Mouse (Mus musculus): ENCODE measurements around the gene Mdc1.
A peak's percentile ranks its signal among the peaks of the same experiment; 100 is the strongest.

The Mdc1 gene

DNA sequence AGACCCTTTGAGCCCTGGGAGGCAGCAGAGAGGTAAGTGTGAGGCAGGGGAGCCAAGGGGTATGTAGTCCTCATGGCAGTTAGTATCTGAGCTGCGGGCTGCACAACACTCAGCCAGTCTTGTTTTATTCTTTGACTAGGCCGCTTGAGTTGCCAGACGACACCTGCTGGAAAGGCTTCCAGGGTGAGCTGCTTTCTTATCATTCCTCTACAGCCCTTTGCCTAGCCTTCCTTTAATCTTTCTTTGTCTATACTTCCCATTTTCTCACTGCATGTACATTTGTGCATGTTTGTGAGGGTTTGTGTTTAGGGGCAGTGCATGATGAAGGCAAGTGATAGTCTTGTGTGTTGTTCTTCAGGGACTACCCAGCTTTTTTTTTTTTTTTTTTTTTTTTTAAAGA, 9.7 kb downstream of the Mdc1 start:
- DNase-seq (ENCODE audit: low spot score), result no peak

DNA sequence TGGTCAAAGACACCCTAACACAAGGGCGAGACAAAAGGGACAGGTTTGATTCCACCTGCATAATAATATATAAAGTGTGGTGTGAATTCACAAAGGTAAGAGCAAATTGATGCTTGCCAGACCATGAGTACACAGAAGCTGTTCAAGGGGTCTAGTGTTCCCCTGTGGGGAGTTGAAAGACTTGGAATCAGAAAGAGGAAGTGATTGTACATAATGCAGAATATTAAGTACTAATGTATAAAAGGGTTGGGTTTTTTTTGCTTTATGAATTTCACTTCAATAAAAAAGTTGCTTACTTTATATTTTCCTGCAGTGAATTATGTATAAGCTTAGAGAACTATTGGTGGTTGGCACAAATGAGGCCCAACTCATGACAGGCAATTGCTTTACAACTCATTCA, 18.1 kb downstream of the Mdc1 start:
- DNase-seq (ENCODE audit: low spot score), result no peak

DNA sequence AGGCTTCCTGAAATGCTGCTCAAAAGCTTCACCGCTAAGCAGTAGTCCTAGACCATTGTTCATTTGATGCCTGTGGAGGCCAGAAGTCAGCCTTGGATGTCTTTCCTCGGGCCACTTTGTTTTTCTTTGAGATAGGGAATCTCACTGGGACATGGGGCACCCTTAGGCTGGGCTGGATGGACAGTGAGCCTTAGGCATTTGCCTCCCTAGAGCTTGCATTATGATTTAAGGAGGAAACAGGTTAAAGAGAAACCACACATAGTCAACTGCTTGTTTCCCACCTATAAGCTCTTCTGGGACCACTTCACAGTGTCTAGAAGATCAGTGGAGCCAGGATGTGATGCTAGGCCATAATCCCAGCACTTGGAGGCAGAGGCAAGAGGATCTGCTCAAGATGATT, 18.5 kb downstream of the Mdc1 start:
- no peak for DNase-seq (ENCODE audit: low spot score)

DNA sequence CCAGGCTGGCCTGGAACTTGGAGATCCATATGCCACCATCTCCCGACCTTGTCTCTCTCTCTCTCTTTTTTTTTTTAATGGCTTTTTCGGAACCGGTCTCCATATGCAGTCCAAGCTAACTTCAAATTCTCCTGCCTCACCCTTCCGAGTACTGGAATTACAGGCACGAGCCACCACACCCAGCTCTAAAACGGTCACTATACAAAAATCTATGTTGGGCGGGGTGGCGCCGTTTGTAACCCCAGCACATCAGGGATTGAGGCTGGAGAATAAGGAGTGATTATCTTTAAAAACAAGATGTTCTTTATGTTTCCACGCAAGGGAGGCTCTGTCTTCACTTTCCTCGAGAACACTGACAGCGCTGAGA, 19.5 kb downstream of the Mdc1 start:
- no peak for DNase-seq (ENCODE audit: low spot score)

DNA sequence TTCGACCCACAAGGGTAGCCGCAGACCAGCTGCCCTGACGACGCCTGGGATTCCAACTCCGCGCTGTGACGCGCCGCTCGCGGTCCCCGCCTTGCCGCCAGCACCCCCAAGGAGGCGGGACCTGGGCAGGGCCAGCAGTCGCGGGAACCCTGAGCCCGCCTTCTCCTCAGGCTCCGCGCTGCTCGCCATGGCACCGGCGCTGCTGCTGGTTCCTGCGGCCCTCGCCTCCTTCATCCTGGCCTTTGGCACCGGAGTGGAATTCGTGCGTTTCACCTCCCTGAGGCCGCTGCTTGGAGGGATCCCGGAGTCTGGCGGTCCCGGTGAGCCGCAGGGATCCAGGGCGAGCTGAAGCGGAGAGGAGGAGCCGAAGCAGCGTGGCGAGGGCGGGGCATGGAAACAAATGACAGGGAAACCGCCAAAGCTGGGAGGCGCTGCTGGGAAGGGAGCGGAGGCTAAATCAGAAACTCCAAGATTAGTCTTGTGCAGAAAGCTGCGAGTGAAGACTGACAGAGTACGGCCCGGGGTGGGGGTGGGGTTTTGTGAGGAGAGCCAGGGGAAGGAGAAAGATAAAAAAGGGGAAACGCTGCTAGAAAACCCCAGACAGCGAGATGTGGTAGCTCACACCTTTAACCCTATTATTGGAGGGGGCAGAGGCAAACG, 20.0 kb downstream of the Mdc1 start, which contains the start of gene Nrm:
Nrm (plus strand) TSS at position 121 of the 660 bp plus-strand sequence.
- DNase-seq (ENCODE audit: low spot score), result peak; percentile 94

DNA sequence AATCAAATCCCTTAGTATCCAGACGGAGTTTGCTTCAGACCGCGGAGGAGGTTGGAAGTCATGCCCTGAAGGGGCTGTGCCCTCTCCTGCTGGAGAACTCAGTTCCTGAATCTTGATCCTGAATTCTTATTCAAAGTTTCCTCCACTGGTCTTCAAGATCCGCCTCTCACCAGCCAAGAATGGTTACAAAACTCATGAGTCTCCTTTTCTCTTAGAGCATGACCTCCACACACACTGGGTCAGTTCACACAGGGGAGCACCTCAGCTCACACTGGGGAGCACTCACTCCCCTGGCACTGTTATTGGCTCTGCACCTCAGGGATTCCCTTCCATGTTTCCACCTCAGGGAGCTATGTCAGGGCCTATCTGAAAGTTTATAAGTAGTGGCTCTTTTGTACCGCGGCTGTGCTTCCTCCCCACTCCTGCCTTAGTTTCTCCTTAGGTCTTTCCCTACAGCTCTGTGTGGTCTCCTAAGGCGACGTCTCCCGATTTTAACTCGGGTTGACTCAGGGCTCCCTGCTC, 23.6 kb downstream of the Mdc1 start:
- no peak for DNase-seq (ENCODE audit: low spot score)

DNA sequence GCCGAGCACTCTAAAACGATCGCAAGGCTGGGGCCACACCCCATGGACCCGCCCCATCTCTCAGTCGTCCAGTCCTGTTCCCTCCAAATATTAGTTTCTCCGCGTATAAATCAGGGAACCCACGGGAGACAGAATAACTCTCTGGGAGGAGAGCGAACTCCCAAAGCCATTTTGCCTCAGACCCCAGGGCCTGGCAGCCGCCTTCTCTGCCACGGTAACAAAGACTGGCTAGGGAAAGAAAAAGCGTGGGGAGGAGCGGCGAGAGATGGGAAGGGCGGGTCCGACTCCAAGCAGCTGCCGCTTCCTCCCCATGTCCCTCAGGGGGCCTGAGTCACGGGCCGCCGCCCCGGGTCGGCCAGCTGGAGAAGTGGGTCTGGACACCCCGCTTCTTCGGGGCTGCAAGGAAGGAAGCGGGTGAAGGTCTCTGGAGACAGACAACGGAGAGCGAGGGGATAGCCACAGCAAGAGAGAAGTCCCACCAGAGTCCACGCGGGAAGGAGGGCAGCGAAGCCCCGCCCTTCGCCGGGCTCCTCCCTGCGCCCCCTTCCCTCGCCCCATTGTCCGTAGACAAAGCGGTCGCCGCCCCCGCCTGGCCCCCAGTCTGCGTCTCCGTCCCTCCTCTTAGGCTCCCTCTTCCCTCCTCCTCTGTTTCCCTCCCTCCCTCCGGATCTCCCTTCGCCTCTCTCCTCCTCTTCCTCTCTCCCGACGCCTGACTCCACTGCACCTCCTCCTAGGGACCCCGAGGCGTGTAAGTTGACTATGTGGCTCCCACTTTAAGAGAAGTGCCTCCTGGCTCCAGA, 24.4 kb downstream of the Mdc1 start, which contains the start of gene Ppp1r18:
Ppp1r18 (plus strand) TSS at position 113 of the 800 bp plus-strand sequence.
- peak; percentile 80 for DNase-seq (ENCODE audit: low spot score)

DNA sequence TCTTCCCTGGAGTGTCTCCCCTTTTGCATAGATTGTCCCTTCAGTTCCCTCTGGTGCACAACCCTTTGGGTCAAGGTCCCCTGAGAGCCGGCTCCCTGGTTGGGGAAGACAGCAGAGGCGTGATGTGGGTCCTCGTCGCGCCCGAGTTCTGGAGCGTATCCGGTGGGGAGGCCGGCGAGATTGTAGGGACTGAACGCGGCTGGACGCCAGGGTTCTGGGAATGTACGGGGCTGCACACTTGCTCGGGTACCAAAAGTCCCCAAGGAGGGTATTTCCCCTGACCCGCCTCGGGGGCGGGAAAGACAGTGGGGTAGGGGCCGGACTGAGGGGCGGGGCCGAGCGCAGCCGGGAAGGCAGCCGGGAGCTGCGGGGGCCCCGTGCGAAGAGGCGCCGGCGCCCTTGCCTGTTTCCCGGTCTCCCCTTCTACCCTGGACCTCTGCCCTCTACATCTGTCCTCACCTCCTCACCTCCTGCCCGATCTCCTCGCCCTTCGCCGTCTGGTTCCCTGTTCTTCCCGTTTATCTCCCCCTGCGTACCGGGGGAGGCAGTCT, 25.0 kb downstream of the Mdc1 start:
- no peak for DNase-seq (ENCODE audit: low spot score)

DNA sequence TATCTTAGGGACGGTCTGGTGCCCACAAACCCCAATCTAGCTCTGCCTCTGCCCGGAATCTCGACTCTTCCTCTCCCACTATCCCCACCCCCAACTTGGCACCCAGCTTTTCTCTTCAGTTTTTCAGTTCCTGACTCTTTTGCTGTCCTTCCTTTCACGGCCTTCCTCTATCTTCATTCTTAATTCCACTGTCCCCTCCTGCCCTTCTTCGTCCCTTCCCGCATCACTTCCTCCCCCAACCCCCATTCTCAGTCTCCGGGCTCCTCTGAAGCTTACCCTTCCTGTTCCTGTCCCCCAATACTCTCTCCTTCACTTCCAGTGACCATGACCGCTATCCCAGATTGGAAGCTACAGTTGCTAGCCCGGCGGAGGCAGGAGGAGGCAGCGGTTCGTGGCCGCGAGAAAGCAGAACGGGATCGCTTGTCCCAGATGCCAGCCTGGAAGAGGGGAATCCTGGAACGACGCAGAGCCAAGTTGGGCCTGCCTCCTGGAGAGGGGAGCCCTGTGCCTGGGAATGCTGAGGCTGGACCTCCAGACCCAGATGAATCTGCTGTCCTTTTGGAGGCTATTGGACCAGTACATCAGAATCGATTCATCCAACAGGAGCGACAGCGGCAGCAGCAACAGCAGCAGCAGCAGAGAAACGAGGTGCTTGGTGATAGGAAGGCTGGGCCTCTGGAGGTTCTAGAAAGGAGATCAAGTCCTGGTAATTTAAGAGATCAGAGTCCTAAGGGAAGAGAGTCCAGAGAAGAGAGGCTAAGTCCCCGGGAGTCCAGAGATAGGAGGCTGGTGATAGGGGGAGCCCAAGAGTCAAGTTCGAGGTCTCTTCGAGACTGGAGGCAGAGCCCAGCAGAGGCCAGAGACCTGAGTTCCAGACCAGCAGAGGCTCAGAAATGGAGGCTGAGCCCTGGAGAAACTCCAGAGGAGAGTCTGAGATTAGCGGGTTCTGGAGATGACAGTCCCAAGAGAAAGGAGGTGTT, 25.9 kb downstream of the Mdc1 start:
- peak; percentile 34 for DNase-seq (ENCODE audit: low spot score)

DNA sequence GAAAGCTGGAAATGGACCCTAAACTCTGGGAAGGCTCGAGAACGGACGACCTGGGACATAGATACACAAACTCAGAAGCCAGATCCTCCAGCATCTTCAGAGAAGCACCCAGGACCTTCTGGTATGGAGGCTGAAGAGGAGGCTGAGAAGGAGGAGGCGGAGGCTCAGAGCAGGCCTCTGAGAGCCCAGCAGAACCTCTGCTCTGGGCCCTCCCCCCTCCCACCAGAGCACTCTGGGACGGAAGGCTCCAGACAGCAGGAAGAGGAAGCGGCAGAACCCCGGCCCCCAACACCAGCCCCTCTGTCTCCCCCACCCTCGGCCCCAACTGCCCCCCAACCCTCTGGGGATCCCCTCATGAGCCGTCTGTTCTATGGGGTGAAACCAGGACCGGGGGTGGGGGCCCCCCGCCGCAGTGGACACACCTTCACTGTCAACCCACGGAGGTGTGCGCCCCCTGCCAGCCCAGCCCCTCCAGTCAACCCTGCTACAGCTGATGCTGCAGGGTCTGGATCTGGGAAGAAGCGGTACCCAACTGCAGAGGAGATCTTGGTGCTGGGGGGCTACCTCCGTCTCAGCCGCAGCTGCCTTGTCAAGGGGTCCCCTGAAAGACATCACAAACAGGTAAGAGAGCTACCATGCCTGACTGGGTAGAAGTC, 27.0 kb downstream of the Mdc1 start:
- DNase-seq (ENCODE audit: low spot score), result no peak

DNA sequence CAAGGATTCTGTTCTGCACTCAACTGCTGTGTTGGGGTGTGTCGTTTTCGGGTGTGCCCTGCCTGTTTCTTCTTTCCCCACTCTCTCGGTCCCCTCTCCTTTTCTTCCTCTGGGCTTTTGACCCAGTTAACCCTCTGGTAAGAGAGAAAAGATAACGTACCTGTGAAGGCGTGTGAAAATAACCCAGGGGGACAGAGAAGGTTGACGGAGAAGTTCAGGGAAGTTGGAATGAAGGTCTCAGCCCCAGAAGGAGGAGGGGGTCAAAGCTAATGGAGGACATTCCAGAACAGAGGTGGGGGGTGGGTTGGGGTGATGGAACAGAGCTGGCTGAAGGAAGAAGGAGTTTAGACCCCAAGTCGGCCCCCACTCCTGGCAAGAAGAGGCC, 27.6 kb downstream of the Mdc1 start:
- no peak for DNase-seq (ENCODE audit: low spot score)

DNA sequence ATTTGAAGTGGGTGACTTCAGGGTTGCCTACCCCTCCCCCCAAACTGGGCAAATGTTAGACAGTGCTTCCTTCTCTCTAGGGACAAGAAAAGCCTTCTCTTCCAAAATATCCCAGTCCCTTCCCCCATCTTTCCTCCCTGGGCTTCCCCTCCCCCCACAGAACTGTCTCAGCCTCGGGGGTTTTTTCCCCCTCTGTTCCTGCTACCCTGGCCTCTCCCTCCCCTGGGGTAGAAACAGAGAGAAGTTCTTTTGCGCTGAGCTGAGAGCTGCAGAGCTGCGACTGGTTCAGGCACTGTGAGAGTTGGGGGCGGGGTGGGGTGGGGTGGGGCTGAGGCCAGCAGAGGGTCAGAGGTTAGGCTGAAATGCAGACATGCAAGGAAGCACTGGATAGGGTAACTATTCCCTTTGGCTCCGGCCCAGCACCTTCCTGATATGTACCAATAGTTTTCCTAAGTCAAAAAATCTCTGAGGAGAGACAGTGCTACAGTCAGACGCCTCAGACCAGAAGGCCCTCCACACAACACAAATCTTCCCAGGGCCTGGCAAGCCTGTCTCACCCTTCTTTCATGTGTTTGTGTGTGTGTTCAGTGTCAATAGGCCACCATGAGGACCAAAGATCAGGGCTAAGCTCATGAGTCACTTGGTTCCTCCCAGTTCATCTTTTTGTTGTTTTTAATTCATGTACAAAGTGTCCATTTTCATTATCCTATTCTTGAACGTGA, 28.2 kb downstream of the Mdc1 start:
- DNase-seq (ENCODE audit: low spot score), result peak; percentile 93

DNA sequence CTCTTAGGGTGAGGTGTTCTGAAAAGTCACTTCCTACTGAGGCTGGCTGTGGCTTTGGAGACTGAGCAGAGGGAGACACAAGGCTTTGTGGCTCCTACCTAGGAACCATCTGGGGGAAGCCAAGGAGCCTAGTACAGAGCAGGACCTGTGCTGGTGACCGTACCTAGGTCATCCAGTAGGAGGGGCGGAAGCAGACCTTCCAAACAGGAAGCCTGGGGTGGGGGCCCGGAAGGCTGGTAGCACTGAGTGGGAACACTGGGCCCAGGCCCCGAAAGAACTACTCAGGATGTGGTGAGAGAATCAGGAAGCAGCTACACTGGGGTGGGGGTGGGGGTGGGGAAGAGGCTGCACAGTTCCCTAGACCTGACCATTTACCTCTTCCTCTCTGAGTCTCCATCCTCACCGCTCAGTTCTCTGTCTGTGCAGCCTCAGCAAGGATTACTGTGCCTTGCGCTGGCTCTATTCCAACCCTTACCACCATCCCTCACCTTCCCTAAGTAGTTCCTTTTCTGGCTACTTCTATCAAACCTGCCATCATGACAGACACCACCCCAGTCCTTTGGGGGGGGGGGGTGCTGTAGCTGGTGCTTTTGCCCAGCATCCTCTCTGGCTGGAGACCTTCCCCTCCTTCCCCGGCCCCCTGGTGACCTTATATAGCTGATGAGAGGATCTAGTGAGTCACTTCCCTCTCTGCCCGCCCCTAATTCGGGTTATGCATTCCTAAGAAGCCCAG, 29.0 kb downstream of the Mdc1 start:
- DNase-seq (ENCODE audit: low spot score), result peak; percentile 36

DNA sequence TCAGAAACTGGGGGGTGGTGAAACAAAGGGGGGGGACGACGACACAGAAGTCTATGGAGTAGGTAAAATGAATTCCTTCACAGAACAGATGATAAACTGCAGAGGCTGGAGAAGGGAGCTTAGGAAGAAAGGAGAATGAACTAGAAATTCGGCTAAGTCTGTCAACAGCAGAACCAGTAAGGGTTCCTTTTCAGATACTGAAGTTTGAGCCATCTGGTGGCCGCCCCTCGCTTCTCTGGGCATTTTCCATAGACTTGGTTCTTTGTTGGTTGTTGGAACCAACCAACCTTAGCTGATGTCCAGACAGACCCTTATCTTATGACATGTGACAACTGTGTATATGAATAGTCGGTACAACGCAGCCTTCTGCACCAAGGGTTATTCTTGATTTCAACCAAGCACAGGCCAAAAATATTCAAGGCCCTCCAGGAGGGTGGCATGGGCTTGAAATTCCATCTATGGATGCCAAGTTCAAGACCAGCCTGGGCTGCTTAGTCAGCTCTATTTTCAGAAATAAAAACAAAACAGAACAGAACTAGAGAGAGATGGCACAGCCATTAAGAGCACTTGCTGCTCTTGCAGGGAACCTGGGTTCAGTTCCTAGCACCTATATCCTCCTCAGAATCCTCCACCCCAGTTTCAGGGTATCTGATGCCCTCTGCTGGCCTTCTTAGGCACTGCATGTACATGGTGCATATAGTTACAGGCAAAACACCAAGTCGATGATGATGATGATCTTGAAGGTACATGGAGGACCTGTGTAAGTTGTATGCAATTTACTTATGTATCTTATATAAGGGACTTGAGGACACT, 29.8 kb downstream of the Mdc1 start:
- DNase-seq (ENCODE audit: low spot score), result no peak

DNA sequence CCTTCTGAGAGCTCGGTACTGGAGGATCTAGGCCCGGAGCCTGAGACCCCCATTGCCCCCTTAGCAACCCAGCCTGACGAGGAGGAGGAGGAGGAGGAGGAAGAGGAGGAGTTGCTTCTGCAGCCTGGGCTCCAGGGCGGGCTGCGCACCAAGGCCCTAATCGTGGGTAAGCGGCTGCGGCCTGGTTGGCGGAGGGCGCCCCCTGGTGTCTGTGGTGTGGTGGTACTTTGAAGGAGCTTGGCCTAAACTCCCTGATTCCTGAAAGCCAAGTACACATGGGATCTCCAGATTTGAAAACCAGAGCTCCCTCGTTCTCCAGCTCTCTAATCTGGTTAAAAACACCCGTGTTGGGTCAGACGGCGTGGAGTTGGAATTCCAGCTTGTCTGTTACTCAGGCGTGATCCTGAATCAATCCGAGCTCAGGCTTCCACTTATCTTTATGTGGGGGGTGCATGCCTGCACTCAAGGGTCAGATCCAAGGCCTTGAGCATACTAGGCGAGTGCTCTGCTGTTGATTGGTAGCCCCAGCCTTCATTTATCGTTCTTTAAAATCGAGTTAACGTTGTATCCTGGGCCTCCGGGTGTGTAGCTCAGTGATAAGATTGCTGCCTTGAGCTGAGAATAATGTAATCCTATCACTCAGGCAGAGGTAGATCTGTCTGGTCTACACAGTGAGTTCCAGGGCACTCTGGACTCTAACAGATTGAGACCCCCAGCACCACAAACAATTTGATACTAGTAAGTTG, 32.6 kb downstream of the Mdc1 start:
- peak; percentile 77 for DNase-seq (ENCODE audit: low spot score)

DNA sequence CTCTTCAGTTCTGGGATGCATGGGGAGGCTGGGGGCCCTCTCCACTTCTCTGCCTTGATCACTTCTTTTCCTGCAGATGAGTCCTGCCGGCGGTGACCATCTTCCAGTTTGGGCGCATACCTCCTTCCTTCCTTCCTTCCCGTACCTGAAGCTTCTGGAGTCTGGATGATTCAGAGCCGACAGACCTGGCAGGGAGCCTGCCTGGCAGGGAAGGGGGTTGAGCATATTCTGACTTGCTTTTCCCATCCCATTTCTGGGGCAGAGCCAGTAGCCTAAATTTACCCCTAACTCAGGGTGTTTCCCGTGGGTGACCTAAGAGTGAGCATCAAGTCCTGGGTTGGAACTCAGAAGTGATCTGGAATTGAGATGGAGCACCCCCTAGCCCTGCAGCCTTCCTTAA, 33.4 kb downstream of the Mdc1 start:
- no peak for DNase-seq (ENCODE audit: low spot score)

DNA sequence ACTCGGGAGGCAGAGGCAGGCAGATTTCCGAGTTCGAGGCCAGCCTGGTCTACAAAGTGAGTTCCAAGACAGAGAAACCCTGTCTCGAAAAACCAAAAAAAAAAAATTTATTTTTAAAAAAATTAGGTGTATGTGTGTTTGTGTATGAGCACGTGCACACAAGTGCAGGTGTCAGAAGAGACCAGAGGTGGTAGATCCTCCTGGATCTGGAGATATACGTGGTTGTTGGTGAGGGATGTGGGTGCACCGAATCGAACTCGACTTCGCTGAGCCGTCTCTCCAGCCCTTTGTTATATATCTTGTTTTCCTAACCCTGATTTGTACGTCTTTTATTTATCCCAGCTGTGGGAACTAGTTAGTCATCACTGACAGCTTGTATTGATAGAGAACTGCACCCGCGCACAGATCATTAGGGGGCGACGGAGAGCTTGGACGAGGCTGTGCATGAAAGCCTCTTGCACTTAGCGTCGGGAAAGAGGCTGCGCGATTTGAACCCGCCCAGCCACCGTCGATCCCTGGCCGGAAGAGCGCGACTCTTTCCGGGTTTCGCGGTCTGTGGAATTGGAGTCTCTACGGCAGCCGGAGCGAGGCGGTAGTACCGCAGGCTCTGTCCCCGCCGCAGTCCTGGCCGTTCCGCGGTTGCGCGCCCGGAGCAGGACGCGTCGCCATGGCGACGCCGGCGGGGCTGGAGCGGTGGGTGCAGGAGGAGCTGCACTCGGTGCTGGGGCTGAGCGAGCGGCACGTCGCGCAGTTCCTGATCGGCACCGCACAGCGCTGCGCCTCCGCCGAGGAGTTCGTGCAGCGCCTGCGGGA, 38.1 kb downstream of the Mdc1 start, which contains the start of gene Dhx16:
Dhx16 (plus strand) TSS at position 575 of the 813 bp plus-strand sequence.
- DNase-seq (ENCODE audit: low spot score), result peak; percentile 95
